ENCODE assay signal across 8 mouse cellular contexts in the genomic region with DNA sequence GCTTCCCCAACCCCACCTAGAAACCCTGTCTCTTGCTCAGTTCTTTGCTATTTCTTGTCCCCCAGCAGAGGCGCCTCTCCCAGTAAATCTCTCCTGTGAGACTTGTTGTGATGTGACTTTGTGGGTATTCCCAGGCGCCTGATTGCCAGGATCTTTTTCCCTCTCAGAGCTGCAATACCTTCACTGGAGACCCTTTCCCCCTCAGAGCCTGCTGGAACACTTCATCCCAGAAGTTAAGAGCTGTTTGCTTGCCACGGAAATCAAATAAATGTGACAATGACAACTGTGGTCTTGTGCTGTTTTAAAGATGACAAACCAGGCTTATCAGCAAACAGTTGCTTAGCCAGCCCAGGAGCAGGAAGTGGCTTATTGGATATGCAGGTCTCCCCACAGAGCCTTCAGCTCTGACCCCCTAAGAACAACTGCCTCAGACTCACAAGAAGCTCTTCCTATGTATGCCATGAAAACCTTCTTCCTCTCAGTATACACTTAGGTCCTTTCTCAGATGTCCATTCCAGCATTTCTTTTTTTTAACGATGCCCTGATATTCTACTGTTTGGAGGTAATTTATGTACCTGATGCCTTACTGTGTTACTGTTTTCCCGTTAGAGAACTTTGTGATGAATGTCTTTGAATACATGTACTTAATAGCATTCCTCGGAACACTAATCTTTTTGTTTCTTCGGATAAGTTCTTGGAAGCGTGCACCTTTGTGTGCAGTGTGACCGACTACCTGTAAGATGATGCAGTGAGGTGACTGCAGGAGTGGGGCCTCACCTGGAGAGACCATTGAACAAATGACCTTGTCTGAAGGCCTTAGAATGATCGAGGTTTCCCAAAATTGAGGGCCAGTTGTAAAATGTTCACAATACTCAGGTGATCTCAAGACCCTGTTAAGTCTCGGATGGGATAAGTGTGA. TPM values are rescaled to one million over a fixed set of nuclear protein-coding genes. Genes with fewer than 3 reads are reported as not detected.
DNase-seq lines count a peak whose midpoint lies in the region; ATAC-seq and TF ChIP-seq lines count a peak whose summit lies in the region.

No protein-coding gene starts in this region.

- ATAC-seq in hindbrain, embryonic 13.5 days (ENCODE audit: low FRiP score) = peak; percentile 33; the same call in 1 of the 2 replicates
- peak; percentile 19; the same call in 1 of the 2 replicates for ATAC-seq in midbrain, embryonic 14.5 days (ENCODE audit: low FRiP score, low TSS enrichment)

- peaks cover 23% of the 10 kb centered on the region for H3K4me1 ChIP-seq in bone marrow macrophage, adult 2 months (ENCODE audit: control insufficient read depth, insufficient read depth, low read length)
- peaks cover 54% of the 10 kb centered on the region for H3K4me1 ChIP-seq in hindbrain, embryonic 13.5 days (replicated peaks)
- H3K4me1 ChIP-seq in midbrain, embryonic 14.5 days (ENCODE audit: control insufficient read depth, insufficient read depth, low read length) = peaks cover 28% of the 10 kb centered on the region

- 0 out of 2 replicates have a peak, but pooled peaks have one; percentile 8 for TF ChIP-seq CTCF in layer of hippocampus, adult 2 months (conservative IDR thresholded peaks at IDR 0.05)
- TF ChIP-seq CTCF in bone marrow macrophage, adult 2 months (IDR thresholded peaks at IDR 0.05; ENCODE audit: low read depth, low read length) = no peak

- H3K9ac ChIP-seq in hindbrain, embryonic 13.5 days = peak overlapping the region; percentile 26; the same call in 1 of the 2 replicates
- H3K9ac ChIP-seq in midbrain, embryonic 14.5 days (replicated peaks; ENCODE audit: low read length) = no peak overlapping the region

- TF ChIP-seq POLR2A in bone marrow macrophage, adult 2 months (IDR thresholded peaks at IDR 0.05; ENCODE audit: borderline replicate concordance, low read depth, low read length) = no peak

- H3K4me3 ChIP-seq in layer of hippocampus, adult 2 months = peak overlapping the region; percentile 87
- H3K4me3 ChIP-seq in bone marrow macrophage, adult 2 months (ENCODE audit: insufficient read depth, low read length) = peak overlapping the region; percentile 34
- H3K4me3 ChIP-seq in hindbrain, embryonic 13.5 days = peak overlapping the region; percentile 71
- H3K4me3 ChIP-seq in midbrain, embryonic 14.5 days (replicated peaks; ENCODE audit: low read depth, low read length) = peak overlapping the region; percentile 81; the same call in 1 of the 2 replicates

- H3K27me3 ChIP-seq in hindbrain, embryonic 13.5 days = no peaks in the 10 kb centered on the region
- H3K27me3 ChIP-seq in midbrain, embryonic 14.5 days (ENCODE audit: control insufficient read depth, insufficient read depth, low read length) = no peaks in the 10 kb centered on the region

- H3K9me3 ChIP-seq in hindbrain, embryonic 13.5 days = no peaks in the 10 kb centered on the region
- H3K9me3 ChIP-seq in midbrain, embryonic 14.5 days (ENCODE audit: control insufficient read depth, low read length) = no peaks in the 10 kb centered on the region

- H3K4me2 ChIP-seq in hindbrain, embryonic 13.5 days = peak overlapping the region; percentile 47
- peak overlapping the region; percentile 41 for H3K4me2 ChIP-seq in midbrain, embryonic 14.5 days (ENCODE audit: low read length)

- 15% methylated on average over 11 of the region's 11 CpGs for WGBS in hindbrain, embryonic 13.5 days
- 14% methylated on average over 11 of the region's 11 CpGs for WGBS in midbrain, embryonic 14.5 days

- peak overlapping the region; percentile 98 for H3K27ac ChIP-seq in layer of hippocampus, adult 2 months
- peak overlapping the region; percentile 89 for H3K27ac ChIP-seq in bone marrow macrophage, adult 2 months (ENCODE audit: insufficient read depth, low read depth, low read length)
- H3K27ac ChIP-seq in hindbrain, embryonic 13.5 days = peak overlapping the region; percentile 99
- H3K27ac ChIP-seq in midbrain, embryonic 14.5 days (replicated peaks; ENCODE audit: low read depth, low read length) = peak overlapping the region; percentile 99

- DNase-seq in layer of hippocampus, adult 2 months (ENCODE audit: low spot score in 2 of 2) = no peak
- no peak for DNase-seq in layer of hippocampus, adult 8-10 months (ENCODE audit: low spot score in 2 of 2)
- peak; percentile 27 for DNase-seq in midbrain, embryonic 14.5 days
- DNase-seq in right cerebral cortex, postnatal 36 days (ENCODE audit: low spot score in 2 of 2) = no peak
- DNase-seq in layer of hippocampus, postnatal 36 days = no peak
- DNase-seq in cerebellum, adult 18-20 months = no peak

- peaks cover 11% of the 10 kb centered on the region for H3K36me3 ChIP-seq in hindbrain, embryonic 13.5 days
- peaks cover 5% of the 10 kb centered on the region; the same call in 1 of the 2 replicates for H3K36me3 ChIP-seq in midbrain, embryonic 14.5 days (ENCODE audit: control insufficient read depth, insufficient read depth, low read length)

RNA-seq across cellular contexts. Expression of gene Srebf2, which starts 0.9 kb away (rescaled TPM):
- 100 to 1,000 TPM; 162 to 165 TPM for total RNA-seq in layer of hippocampus, adult 2 months (2021)
- 100 to 1,000 TPM; 175 to 214 (median 189) TPM for total RNA-seq in layer of hippocampus, adult 8-10 months (2022)
- 53.3 and 63.9 TPM in 2 replicates for polyA plus RNA-seq in bone marrow macrophage, adult 2 months (2012; ENCODE audit: insufficient read depth, insufficient read length, missing spikeins)
- 179 and 193 TPM in 2 replicates for polyA plus RNA-seq in hindbrain, embryonic 13.5 days (2015; fragmentation: Nextera tagmentation; extraction: Ambion mirVana)
- polyA plus RNA-seq in midbrain, embryonic 14.5 days (2014; fragmentation: Nextera tagmentation; extraction: Ambion mirVana) = 132 and 158 TPM in 2 replicates
- 100 to 1,000 TPM; 156 to 167 TPM for total RNA-seq in layer of hippocampus, postnatal 36 days (2021)

RNA-seq across cellular contexts. Expression of gene Ccdc134, which starts 18.4 kb away (rescaled TPM):
- total RNA-seq in layer of hippocampus, adult 2 months (2021) = 10 to 100 TPM; 10.2 to 15.4 TPM
- total RNA-seq in layer of hippocampus, adult 8-10 months (2022) = 10 to 100 TPM; 10.4 to 14.3 (median 13.0) TPM
- polyA plus RNA-seq in bone marrow macrophage, adult 2 months (2012; ENCODE audit: insufficient read depth, insufficient read length, missing spikeins) = 13.6 and 14.7 TPM in 2 replicates
- polyA plus RNA-seq in hindbrain, embryonic 13.5 days (2015; fragmentation: Nextera tagmentation; extraction: Ambion mirVana) = 13.0 and 14.8 TPM in 2 replicates
- 10.0 and 11.0 TPM in 2 replicates for polyA plus RNA-seq in midbrain, embryonic 14.5 days (2014; fragmentation: Nextera tagmentation; extraction: Ambion mirVana)
- total RNA-seq in layer of hippocampus, postnatal 36 days (2021) = 10 to 100 TPM; 11.5 to 15.3 TPM

Comparison
In these comparisons a context has a peak if more than half of its experiments do, and no peak if none do; other contexts are left out.
1. H3K4me3 ChIP-seq: peak in every context shown above with its lines; median percentile 87 in layer of hippocampus, adult 2 months; 81 in midbrain, embryonic 14.5 days; 71 in hindbrain, embryonic 13.5 days; 34 in bone marrow macrophage, adult 2 months.